Mouse (Mus musculus): ENCODE measurements around the gene Slc35f4.

Slc35f4 gene

DNA sequence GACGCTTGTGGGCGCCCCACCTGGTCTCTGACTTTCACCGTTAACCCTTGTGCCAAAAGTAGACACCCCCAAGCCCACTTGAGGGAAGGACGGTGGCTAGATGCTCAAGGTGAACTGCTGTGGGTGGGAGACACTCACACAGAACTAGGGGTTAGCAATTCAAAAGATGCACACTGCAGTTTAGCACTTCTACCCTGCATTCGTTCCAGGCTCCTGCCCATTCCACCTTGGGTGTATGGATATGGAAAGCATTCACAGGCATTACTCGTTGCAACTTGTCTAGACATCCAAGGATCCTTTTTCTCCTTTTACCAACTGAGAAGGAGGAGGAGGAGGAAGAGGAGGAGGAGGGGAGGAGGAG lies at the start of gene Slc35f4:
Slc35f4 (minus strand) TSS at position 116 of the 361 bp plus-strand sequence.
- peak in 1 of 2 experiments; percentile 6 for DNase-seq (ENCODE audit: low spot score in 2 of 2)

DNA sequence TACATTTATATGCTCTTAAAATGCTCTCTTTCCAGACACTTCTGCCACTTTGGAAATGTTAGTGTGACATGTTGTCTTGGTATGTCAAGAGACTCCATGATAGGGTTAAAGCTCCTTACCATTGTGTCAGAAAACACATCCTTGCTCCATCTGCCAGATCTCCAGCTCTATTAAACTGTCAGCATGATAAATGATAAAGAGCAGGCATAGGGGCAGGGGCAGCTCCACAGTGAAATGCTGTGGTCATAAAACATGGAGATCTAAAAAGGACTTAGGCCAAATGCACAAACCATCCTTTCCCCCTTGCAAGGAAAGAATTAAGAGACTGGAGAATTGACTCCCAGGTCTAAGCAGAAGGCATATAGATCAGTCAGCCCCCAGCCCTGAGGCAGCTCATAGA lies 42.5 kb upstream of the Slc35f4 start:
- DNase-seq (ENCODE audit: low spot score in 2 of 2) = no peak

DNA sequence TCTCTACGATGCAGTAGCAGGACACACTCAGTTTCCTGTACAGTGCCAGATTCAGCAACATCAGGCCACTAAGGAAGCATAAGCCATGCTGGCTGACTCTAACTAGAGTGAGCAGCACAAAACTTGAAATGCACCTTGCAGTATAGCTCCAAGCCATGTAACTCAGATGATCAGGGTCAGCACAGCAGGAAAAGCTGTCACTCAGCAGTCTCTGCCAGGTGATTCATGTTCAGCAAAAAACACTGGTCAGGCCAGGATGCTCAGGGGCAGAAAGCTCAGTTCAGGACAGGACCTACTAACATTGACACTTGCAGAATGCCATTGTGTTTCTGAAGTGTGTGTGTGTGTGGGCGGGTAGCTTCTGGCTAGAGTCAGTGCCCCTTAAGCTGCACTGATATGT lies 34.9 kb upstream of the Slc35f4 start:
- no peak for DNase-seq (ENCODE audit: low spot score in 2 of 2)

DNA sequence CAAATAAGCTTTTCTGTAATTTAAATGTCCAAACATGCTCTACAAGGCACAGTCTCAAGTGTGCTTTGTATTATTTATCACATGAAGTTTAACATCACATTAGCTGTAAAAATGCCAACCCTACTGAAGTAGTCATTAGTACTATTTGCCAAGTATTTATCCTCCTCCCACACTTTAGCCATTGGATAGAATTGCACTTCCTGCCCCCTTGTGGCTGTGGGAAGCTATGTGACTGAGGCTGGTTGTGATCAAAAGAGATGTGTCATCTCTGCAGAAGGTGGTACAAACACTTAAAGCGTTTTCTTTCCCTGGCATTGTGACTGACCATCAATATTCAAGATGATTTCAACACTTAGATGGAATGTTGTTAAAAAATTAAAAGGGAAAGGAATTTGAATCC lies 14.3 kb upstream of the Slc35f4 start:
- DNase-seq (ENCODE audit: low spot score in 2 of 2) = no peak

DNA sequence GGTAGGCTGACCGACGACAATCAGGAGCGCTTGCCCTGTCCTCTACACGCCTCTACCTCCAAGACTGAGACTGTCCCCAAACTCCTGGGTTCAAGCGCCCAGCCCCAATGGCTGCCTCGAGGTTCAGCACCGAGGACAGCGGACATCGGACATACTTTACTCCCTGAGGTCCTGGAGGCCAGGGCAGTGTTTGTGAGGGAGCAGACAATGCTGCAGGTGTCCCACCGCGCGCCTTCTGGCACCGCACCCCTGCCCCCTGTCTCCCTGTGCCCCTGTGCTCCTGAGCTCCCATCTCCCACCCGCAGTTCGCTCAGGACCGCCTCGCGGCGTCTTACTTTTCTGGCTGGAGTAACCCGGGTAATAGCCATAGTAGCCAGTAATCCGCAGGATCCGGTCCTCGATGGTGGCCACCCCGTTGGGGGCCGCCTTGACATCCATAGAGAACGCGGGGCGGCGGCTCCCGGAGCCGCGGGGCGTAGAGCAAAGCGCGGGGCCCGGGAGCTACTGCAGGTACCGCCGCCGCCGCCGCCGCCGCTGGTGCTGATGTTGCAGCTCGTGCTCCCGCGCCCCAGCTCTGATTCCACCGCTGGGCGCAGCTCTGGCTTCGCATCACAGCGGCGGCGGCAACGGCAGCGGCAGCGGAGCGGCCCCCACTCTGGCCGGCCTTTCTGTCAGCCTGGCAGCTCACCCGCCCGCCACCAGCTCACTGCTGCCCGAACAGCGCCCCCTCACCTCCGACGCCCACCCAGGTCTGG lies 493 bp downstream of the Slc35f4 start:
- peak; percentile 13 to 33 for DNase-seq (ENCODE audit: low spot score in 2 of 2)

DNA sequence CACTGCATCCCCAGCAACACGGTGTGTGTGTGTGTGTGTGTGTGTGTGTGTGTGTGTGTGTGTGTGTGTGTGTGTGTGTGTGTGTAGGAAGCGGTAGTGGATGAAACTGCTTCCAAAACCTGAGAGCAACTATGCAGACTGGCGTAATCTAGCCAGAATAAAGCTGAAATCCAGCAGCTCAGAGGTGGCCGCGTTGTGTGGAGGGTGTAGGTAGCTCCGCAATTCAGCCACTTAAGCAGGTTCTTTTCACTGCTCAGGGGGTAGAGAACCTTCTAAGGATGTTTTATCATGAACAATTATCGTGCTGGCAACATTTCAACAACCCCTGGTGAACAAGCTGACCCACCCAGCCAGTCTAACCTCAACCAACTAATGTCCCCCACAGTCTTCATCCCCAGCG lies 1.2 kb downstream of the Slc35f4 start:
- DNase-seq (ENCODE audit: low spot score in 2 of 2) = no peak

DNA sequence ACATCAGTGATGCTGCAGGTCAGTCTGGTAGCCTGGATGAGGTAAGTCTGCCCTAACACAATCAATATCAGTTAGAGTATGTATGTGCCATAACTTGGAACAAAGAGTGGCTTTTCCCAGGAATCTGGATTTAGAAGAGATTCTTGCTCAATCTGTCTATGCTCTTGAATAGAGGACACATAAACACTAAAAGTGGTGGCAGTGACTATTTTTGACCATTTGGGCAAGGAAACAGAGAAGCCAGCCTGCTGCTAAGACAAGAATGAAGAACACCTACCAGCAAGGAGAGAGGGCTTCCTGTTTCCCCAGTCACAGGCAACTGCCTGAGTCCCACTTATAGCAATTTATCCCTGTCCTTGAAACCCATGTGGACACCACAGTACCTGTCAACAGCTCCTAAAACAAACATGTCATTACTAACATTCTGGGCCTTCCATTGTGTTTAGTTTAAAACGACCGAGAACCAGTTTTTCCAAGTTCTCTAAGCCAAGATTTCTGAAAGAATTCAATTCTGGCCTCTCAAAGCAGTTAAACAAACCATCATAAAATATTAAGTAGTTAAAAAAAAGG lies 10.7 kb downstream of the Slc35f4 start:
- DNase-seq (ENCODE audit: low spot score in 2 of 2) = no peak

DNA sequence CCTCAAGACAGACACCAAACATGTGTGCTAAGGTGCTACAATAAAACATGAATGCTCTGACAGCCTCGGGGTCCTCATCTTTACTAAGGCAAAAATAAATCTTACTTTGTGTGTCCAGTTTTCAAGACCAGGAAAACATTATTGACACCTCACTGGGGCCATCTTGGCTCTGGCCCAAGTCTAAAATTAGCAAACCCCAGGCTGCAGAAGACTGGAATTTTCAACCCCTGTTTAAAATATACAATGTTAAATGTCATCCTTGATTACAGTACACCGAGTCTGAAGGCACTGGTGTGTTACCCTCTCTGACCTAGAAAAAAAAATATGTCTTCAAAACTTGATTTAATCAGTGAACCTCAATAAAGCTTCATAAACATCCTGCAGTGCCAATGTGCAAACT lies 11.7 kb downstream of the Slc35f4 start:
- no peak for DNase-seq (ENCODE audit: low spot score in 2 of 2)

DNA sequence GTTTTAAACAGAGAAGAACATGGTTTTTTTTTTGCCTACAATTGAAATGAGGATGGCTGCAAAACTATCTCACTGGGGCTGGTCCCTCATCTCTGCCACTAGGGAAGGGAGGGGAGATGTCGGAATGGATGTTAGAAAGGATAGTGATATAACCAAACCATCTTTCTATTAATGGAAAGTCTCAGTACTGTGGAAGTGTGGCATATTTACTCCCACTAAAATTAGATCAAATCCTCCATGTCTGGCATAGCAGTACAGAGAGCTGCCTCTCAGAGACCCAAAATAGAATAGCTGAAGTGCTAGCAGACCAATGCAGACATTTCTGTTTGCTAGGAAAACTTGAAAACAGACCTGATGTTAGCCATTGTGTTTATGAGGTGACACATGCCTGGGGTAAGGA lies 30.7 kb downstream of the Slc35f4 start:
- DNase-seq (ENCODE audit: low spot score in 2 of 2) = no peak

DNA sequence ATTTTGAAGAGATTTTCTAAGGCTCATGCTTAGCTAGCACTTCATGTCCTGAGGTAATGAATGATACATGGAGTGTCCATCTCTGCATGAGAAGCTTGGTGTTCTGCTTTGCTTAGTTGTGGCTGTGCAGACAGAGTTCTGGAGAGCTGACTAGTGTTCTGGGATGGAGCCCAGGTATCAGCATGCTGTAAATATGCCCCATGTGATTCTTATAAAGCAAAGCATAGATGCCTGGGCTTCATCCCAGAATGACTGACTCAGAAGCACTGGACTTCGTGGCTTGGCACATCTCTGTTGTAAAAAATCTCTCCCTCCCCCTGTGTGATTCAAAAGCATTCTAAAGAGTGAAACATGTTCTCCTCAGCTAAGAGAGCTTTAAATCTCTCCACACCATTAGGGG lies 32.1 kb downstream of the Slc35f4 start:
- DNase-seq (ENCODE audit: low spot score in 2 of 2) = no peak

DNA sequence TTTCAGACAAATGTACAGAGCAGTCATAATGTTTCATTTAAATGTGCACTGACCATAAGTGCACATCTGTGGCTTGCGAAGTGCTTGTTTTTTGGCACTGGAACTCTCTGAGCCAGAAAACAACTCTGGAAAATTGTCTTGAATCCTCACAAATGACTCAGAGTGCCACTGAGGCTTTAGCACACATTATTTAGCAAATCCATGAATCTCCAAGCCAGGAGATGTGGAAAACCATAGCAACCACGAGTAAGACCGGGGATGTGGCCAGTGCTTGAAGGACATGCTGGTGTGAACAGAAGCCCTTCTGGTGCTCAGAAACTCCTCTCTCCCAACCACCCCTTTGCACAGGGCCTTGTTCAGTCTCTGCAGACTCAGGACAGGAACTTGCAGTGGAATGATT lies 33.3 kb downstream of the Slc35f4 start:
- no peak for DNase-seq (ENCODE audit: low spot score in 2 of 2)

DNA sequence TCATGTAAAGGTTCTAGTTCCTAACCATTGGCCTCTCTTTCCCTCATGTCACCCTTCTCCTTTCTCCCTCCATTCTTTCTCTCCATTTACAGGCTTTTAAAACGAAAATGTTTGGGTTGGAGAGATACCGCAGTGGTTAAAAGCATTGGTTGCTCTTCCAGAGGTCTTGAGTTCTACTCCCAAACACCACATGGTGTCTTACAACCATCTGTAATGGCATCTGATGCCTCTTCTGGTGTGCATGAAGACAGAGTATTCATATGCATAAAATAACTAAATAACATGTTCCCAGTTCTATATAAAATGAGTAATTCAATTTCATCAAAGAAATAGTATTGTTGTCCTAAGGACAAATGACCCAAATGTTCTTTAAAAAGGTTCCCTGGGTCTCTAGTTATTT lies 49.2 kb downstream of the Slc35f4 start:
- DNase-seq (ENCODE audit: low spot score in 2 of 2) = no peak

DNA sequence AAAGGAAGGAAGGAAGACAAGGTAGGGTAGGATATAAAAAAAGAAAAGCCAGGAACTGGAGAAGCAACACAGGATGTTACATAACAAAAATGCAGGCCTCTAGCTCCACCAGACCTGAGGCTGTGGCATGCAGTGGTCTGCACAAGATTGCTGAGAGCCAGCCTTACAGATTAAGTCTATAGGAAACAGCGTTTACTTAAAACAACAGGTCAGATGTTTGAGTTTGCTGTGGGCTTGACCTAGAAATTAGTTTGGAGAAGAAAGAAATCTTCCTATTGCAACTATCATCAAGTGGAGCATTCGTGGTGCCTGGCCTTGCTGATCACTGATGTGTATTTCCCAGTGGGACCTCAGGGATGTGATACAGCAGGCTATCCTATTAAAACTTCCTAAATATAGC lies 64.1 kb downstream of the Slc35f4 start:
- no peak for DNase-seq (ENCODE audit: low spot score in 2 of 2)

DNA sequence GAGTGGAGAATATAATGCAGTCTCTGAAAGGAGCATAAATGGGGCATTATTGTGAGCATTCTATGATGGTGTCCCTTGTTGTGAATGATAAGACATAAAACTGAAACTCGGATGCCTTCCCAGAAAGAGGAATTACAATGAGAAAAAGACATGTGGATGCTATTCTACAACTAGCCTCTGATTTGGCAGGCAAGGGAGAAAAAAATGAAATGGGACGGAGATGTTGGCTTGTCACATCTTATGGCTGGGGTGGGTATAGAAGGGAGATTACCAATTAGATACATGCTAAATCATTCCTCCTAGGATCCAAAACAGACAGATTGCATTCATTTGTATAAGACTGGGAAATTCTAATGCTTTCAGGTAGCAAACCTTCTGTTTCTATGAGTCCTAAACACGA lies 65.0 kb downstream of the Slc35f4 start:
- no peak for DNase-seq (ENCODE audit: low spot score in 2 of 2)

DNA sequence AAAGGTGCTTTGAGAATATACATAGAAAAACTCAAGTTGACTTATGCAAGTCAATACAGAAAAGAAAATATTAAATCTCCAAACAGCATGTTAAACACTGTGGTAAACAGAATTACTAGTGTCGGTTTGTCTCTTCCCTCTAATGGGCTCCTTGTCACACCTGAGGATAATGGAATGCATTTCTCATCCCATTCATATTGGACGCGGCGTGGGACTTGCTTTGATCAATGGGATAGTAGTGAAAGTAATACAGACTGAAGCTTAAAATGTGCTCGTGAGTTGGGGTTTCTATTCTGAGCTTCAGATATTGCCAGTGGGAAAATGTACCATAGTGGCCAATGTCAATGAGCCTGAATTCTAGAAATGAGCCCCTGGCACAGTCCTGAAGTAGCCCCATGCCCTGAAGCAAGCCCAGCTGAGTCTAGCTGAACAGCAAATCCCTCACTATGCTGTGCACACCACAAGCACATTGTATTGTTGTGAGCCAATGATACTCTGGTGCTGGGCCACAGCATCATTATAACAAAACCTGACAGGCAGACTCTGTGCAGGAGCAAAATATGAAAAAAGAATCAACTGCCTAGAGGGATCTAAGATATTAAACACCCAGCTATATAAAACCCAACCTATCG lies 71.4 kb downstream of the Slc35f4 start:
- no peak for DNase-seq (ENCODE audit: low spot score in 2 of 2)

DNA sequence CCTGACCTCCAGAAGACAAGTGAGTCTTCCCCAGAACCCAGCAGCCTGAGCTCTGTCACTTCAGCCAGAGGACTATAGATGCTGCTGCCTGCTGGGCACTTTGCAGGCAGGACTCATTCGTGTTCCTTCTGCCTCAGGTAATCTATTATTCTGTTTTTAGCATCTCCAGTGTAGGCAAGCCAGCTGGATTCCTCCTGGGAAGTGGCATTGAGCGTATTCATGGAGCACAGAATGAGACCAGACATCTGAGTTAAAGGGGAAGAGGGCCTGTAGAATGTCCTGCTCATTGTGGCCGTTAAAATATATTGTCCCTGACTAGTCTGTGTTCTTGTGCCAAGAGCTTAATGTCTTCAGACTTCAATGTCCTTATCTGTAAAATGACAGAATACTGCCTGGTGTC lies 72.1 kb downstream of the Slc35f4 start:
- no peak for DNase-seq (ENCODE audit: low spot score in 2 of 2)

DNA sequence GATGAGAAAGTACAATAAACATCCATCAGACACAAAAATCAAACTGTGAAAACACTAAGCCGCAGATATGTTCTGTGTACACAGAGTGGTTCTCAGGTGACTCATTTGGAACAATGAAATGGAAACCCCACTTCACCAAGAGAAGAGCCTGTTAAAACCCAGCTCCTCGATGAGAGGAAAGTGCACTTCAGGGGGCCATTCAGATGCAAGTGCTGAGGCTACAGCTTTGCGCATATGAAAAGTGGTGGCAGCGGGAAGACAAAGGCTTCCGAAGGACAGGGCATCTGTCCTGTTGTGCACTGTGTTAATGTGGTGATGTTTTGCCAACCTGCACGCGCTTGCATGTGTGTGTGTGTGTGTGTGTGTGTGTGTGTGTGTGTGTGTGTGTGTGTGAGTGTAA lies 78.2 kb downstream of the Slc35f4 start:
- no peak for DNase-seq (ENCODE audit: low spot score in 2 of 2)

DNA sequence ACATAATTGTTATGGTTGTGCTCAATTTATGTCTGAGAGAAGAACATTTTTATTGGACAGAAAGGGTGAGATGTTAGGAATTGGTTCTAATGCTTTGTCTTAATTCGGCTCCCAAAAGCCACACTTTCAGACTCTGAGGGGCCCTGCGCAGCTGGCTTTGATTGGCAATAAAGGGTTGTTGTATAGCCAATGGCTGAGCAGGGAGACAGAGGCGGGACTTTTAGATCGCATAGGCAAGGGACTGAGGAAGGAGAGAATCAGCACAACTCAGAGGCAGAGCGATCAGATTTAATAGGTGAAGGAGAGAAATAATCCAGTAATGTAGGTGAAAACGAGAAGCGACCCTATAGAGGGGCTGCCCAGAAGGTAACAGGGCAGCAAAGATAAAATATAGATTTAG lies 79.4 kb downstream of the Slc35f4 start:
- DNase-seq (ENCODE audit: low spot score in 2 of 2) = no peak

DNA sequence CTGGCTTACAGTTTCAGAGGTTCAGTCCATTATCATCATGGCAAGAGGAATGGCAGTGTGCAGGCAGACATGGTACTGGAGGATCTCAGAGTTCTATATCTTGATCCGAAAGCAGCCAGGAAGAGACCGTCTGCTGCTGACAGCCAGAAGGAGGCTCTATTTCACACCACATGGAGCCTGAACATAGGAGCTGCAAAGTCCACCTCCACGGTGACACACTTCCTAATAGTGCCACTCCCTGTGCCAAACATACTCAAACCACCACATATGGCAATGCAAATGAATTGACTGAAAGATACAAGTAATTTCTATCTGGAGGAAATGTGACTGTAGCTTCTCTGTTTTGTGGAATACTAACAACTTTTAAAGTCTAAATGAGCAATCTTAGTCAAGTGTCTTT lies 89.0 kb downstream of the Slc35f4 start:
- DNase-seq (ENCODE audit: low spot score in 2 of 2) = no peak

DNA sequence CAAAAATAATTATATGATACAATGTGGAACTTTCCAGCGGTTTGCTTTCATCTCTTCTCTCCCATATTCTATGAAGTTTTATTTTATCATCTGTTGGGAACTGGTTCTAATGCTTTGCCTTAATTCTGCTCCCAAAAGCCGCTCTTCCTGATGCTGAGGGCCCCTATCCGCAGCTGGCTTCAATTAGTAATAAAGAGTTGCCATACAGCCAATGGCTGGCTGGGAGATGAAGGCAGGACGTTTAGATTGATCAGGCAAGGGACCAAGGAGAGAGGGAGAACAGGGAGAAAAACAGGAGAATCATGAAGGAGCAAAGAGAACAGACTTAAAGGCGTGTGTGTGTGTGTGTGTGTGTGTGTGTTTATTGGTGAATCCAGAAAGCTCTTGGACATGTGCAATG lies 94.0 kb downstream of the Slc35f4 start:
- no peak for DNase-seq (ENCODE audit: low spot score in 2 of 2)

DNA sequence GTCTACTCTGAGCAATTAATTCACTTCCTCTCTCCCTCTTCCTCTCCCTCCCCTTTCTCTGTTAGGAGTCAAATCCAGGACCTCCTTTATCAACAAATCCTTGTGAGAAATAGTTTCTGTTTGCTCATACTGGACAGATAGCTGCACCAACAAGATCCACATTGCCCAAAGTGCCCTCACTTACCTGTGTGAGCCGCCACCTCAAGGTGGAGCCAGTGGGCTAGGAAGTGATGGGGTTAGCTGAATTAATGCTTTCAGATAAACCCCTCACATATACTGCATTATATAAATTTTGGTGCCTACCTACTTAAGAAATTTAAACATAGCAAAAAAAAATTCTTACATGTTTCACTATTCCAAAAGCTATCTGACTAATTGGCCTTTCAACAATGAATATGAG lies 133.4 kb downstream of the Slc35f4 start:
- no peak for DNase-seq (ENCODE audit: low spot score in 2 of 2)

DNA sequence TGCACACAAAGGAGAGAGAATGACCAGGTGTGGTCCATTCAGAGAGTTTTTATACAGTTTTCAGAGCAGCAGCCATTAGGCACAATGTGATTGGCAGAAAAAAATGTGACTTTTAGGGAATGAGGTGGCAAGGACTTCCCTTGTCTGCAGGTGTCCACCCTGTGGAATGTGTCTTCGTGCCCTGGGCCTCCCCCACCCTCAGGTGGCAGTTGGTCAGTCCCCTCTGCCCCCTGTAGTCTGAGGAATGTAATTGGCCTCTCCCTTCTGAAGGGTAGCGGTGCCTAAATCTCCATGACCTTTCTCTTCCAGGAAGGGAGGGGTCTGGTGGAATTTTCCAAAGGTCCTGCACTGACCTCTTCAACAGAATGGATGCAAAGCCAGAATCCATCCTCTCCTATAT lies 163.7 kb downstream of the Slc35f4 start:
- DNase-seq (ENCODE audit: low spot score in 2 of 2) = no peak

DNA sequence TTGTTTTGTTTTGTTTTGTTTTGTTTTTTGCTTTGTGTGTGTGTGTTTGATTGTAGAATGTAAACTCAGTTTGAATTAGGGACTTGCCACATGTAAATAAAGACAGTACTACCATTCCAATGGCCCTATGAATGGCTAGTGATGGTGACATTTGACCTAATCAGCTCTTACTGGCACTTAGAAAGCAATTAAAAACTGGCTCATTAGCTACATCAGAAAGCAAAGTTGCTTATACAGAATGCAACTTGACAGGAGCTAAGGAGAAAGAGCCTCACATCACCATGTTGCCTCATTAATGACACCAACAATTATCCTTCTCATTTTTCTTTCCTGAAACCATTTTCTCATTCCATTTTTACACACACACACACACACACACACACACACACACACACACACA lies 170.3 kb downstream of the Slc35f4 start:
- DNase-seq (ENCODE audit: low spot score in 2 of 2) = no peak

DNA sequence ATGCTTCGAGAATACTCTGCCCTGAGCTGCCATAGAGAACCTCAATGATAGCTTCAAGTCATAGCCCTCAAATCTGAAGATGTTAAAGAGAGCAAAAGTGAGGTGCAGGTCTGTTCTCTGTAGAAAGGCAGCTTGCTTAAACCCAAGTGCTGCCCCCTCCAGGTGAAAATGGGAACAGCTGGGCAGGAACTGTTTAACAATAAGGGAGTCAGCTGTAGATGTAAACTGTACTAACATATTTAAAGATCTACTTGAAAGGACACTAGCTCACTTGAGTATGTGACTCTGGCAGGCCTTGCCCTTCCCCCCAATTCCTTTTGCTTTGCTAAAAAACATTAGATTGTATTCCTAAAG lies 177.0 kb downstream of the Slc35f4 start:
- DNase-seq (ENCODE audit: low spot score in 2 of 2) = peak in 1 of 2 experiments; percentile 18

Data from frontal cortex, postnatal 14 days (tissue).